ENCODE assay signal across 8 mouse cellular contexts in the genomic region with DNA sequence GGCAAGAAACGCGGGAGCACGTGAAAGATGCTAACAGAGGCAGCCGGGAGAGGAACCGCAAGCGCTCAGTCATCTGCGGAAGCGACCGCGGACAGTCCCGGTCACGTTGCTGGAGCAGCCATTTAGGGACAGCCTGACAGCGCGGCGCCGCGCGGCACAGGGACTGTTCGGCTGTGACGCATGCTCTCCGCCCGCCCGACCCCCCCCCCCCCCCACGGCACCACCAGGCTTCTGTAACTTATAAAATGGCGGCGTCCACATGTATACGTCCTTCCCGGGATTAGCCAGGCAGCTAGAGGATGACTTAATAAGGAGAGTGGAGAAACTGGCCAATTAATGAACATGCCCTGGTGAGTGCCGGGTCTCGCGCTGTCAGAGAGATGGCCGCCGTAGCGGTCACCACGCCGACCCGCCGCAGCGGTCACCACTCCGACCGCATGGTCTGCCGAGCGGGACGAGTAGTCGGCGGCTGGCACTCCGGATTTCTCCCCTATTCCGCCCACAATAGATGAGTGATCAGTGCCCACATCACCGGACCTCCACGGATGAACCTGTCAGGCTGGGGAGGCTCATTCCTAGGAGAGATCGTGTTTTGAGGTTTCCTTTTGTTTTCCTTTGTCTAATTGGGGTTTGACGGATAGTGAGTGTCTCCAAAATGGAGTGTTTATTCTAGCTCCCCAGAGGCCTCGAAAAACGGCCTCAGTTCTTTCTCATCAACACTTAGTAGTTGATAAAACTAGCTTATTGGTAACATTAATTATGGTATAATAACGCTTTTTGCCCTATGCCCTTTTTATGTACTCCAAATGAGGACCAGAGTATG.
DNase-seq lines count a peak whose midpoint lies in the region; ATAC-seq and TF ChIP-seq lines count a peak whose summit lies in the region.

No protein-coding gene starts in this region.

- no peaks in the 10 kb centered on the region for H3K9me3 ChIP-seq in forebrain, embryonic 13.5 days (replicated peaks)
- H3K9me3 ChIP-seq in heart, postnatal 0 days (replicated peaks; ENCODE audit: control insufficient read depth, low read length) = no peaks in the 10 kb centered on the region
- H3K9me3 ChIP-seq in liver, postnatal 0 days (ENCODE audit: low read length) = no peaks in the 10 kb centered on the region
- H3K9me3 ChIP-seq in neural tube, embryonic 12.5 days = no peaks in the 10 kb centered on the region
- H3K9me3 ChIP-seq in stomach, embryonic 16.5 days (replicated peaks; ENCODE audit: control insufficient read depth, low read length) = no peaks in the 10 kb centered on the region

- WGBS in forebrain, embryonic 13.5 days = under 1% methylated on average over 47 of the region's 55 CpGs
- under 1% methylated on average over 47 of the region's 55 CpGs for WGBS in heart, postnatal 0 days
- under 1% methylated on average over 48 of the region's 55 CpGs for WGBS in liver, postnatal 0 days (ENCODE audit: insufficient replicate concordance)
- under 1% methylated on average over 43 of the region's 55 CpGs for WGBS in neural tube, embryonic 12.5 days
- under 1% methylated on average over 51 of the region's 55 CpGs for WGBS in stomach, embryonic 16.5 days

- peak overlapping the region; percentile 78 for H3K9ac ChIP-seq in forebrain, embryonic 13.5 days
- H3K9ac ChIP-seq in heart, postnatal 0 days (replicated peaks; ENCODE audit: low read depth, low read length) = peak overlapping the region; percentile 81
- H3K9ac ChIP-seq in liver, postnatal 0 days (replicated peaks) = peak overlapping the region; percentile 88
- H3K9ac ChIP-seq in neural tube, embryonic 12.5 days = peak overlapping the region; percentile 72
- H3K9ac ChIP-seq in stomach, embryonic 16.5 days (ENCODE audit: low read length) = peak overlapping the region; percentile 87

- H3K27me3 ChIP-seq in forebrain, embryonic 13.5 days = no peaks in the 10 kb centered on the region
- no peaks in the 10 kb centered on the region for H3K27me3 ChIP-seq in heart, postnatal 0 days (ENCODE audit: control insufficient read depth, insufficient read depth, low read length)
- H3K27me3 ChIP-seq in liver, postnatal 0 days (ENCODE audit: insufficient read depth, low read length) = no peaks in the 10 kb centered on the region
- H3K27me3 ChIP-seq in neural tube, embryonic 12.5 days (replicated peaks) = no peaks in the 10 kb centered on the region
- no peaks in the 10 kb centered on the region for H3K27me3 ChIP-seq in stomach, embryonic 16.5 days (ENCODE audit: control insufficient read depth, insufficient read depth, low read length)

- H3K36me3 ChIP-seq in forebrain, embryonic 13.5 days (ENCODE audit: poor library complexity, severe bottlenecking) = 0 out of 2 replicates have a peak, but pooled peaks cover 3% of the 10 kb centered on the region
- H3K36me3 ChIP-seq in heart, postnatal 0 days (replicated peaks; ENCODE audit: control insufficient read depth, insufficient read depth, low read length) = peaks cover 8% of the 10 kb centered on the region; the same call in 1 of the 2 replicates
- no peaks in the 10 kb centered on the region for H3K36me3 ChIP-seq in liver, postnatal 0 days (replicated peaks; ENCODE audit: insufficient read depth, low read length)
- H3K36me3 ChIP-seq in neural tube, embryonic 12.5 days = no peaks in the 10 kb centered on the region
- H3K36me3 ChIP-seq in stomach, embryonic 16.5 days (ENCODE audit: control insufficient read depth, insufficient read depth, low read length) = peaks cover 3% of the 10 kb centered on the region; the same call in 1 of the 2 replicates

- TF ChIP-seq EP300 in heart, postnatal 0 days (IDR thresholded peaks at IDR 0.05; ENCODE audit: low read depth) = no peak
- peak; percentile 13; the same call in 1 of the 2 replicates for TF ChIP-seq EP300 in liver, postnatal 0 days (IDR thresholded peaks at IDR 0.05; ENCODE audit: low read depth)

- H3K4me1 ChIP-seq in forebrain, embryonic 13.5 days = peaks cover 25% of the 10 kb centered on the region
- H3K4me1 ChIP-seq in heart, postnatal 0 days (ENCODE audit: control insufficient read depth, insufficient read depth) = peaks cover 6% of the 10 kb centered on the region; the same call in 1 of the 2 replicates
- H3K4me1 ChIP-seq in liver, postnatal 0 days (ENCODE audit: insufficient read depth) = peaks cover 10% of the 10 kb centered on the region
- H3K4me1 ChIP-seq in neural tube, embryonic 12.5 days = no peaks in the 10 kb centered on the region; the same call in 1 of the 2 replicates
- H3K4me1 ChIP-seq in stomach, embryonic 16.5 days (ENCODE audit: control insufficient read depth, insufficient read depth, low read length) = peaks cover 7% of the 10 kb centered on the region

- H3K27ac ChIP-seq in forebrain, embryonic 13.5 days = peak overlapping the region; percentile 92
- H3K27ac ChIP-seq in heart, postnatal 0 days (ENCODE audit: low read depth) = peak overlapping the region; percentile 97
- peak overlapping the region; percentile 90 for H3K27ac ChIP-seq in liver, postnatal 0 days (ENCODE audit: low read depth)
- peak overlapping the region; percentile 82 for H3K27ac ChIP-seq in neural tube, embryonic 12.5 days
- peak overlapping the region; percentile 92 for H3K27ac ChIP-seq in stomach, embryonic 16.5 days (ENCODE audit: low read length)

- no peak for TF ChIP-seq CTCF in heart, postnatal 0 days (IDR thresholded peaks at IDR 0.05; ENCODE audit: low read depth)
- no peak for TF ChIP-seq CTCF in liver, postnatal 0 days (IDR thresholded peaks at IDR 0.05; ENCODE audit: low read depth)

- peak overlapping the region; percentile 57 for H3K4me2 ChIP-seq in forebrain, embryonic 13.5 days
- H3K4me2 ChIP-seq in heart, postnatal 0 days (ENCODE audit: low read depth, low read length) = peak overlapping the region; percentile 61
- H3K4me2 ChIP-seq in liver, postnatal 0 days (ENCODE audit: low read depth, low read length) = peak overlapping the region; percentile 76
- peak overlapping the region; percentile 56 for H3K4me2 ChIP-seq in neural tube, embryonic 12.5 days (replicated peaks)
- peak overlapping the region; percentile 57 for H3K4me2 ChIP-seq in stomach, embryonic 16.5 days (ENCODE audit: low read depth, low read length)

- ATAC-seq in cerebellum, adult (ENCODE audit: insufficient number of reproducible peaks, low FRiP score, low TSS enrichment) = peak; percentile 96
- ATAC-seq in forebrain, embryonic 13.5 days = peak; percentile 99
- ATAC-seq in heart, postnatal 0 days (ENCODE audit: insufficient read depth, low read depth) = peak; percentile 97
- peak; percentile 96 for ATAC-seq in liver, postnatal 0 days
- peak; percentile 98 for ATAC-seq in neural tube, embryonic 12.5 days (ENCODE audit: low FRiP score, low read depth)
- ATAC-seq in stomach, embryonic 16.5 days (ENCODE audit: insufficient read depth, low FRiP score) = peak; percentile 96

- peak; percentile 44 to 76 for DNase-seq in CD8-positive naive resting alpha-beta T cell, adult 2 months (ENCODE audit: low read depth in 2 of 2, low spot score in 2 of 2)
- DNase-seq in heart, postnatal 0 days (ENCODE audit: low spot score) = peak; percentile 89
- peak; percentile 74 to 75 for DNase-seq in kidney, postnatal 36 days
- peak; percentile 83 for DNase-seq in liver, postnatal 0 days

- H3K4me3 ChIP-seq in forebrain, embryonic 13.5 days = peak overlapping the region; percentile 55
- peak overlapping the region; percentile 71 for H3K4me3 ChIP-seq in heart, postnatal 0 days (ENCODE audit: low read depth, low read length)
- peak overlapping the region; percentile 67 for H3K4me3 ChIP-seq in liver, postnatal 0 days (ENCODE audit: low read depth, low read length)
- H3K4me3 ChIP-seq in neural tube, embryonic 12.5 days = peak overlapping the region; percentile 49
- H3K4me3 ChIP-seq in stomach, embryonic 16.5 days (replicated peaks; ENCODE audit: low read length) = peak overlapping the region; percentile 65

Comparison
In these comparisons a context has a peak if more than half of its experiments do, and no peak if none do; other contexts are left out.
1. Peak in every context shown above with its lines: DNase-seq, ATAC-seq, H3K4me3 ChIP-seq and H3K27ac ChIP-seq.